16 mouse cellular contexts compared by ENCODE assay signal in genomic region chr1:161380425-161380780, GRCm38 (mm10). TPM values are rescaled to one million over a fixed set of nuclear protein-coding genes. Genes with fewer than 3 reads are reported as not detected.
DNase-seq lines count a peak whose midpoint lies in the region; ATAC-seq and TF ChIP-seq lines count a peak whose summit lies in the region.
"Had no signal": no experiment of that assay in that cellular context is flagged by ENCODE, and none has a peak within 500 bp of the region (broad histone marks: within the 10 kb centered on the region; RNA-seq: fewer than 3 reads in every experiment).

No protein-coding gene starts in this region.

- intact Hi-C loops in gastrocnemius, postnatal 14 days (cut with DNase I; ENCODE audit: low total_unique reads): no loop called here

- TF ChIP-seq RAD21 in CH12.LX (IDR thresholded peaks at IDR 0.05; ENCODE audit: low read depth, low read length): no peak

- in situ Hi-C loops in CH12.LX (cut with MboI; ENCODE audit: low pct_ligation_motif_present, low pct_unique_long_range_greater_than_20kb, low sequenced_read_pairs): loop anchor here (25.0 kb wide), 1 partner anchor 582 kb away; the partner anchor contains the start of gene Pigc

- H3K27ac ChIP-seq in hindbrain, embryonic 15.5 days (replicated peaks): no peak overlapping the region
- H3K27ac ChIP-seq in hindbrain, embryonic 13.5 days: no peak overlapping the region
- H3K27ac ChIP-seq in CH12.LX (ENCODE audit: insufficient read depth, low read depth): no peak overlapping the region
- H3K27ac ChIP-seq in embryonic facial prominence, embryonic 11.5 days (replicated peaks; ENCODE audit: low read depth, low read length): no peak overlapping the region
- no peak overlapping the region for H3K27ac ChIP-seq in limb, embryonic 11.5 days (replicated peaks; ENCODE audit: low read depth, low read length)
- H3K27ac ChIP-seq: hindbrain, embryonic 12.5 days; left cerebral cortex, adult 2 months; liver, embryonic 14.5 days; macrophage had no signal

- TF ChIP-seq POLR2A in CH12.LX (IDR thresholded peaks at IDR 0.05; ENCODE audit: low read depth, low read length): no peak

- no peak for TF ChIP-seq CTCF in CH12.LX (conservative IDR thresholded peaks at IDR 0.05 in 1 of 2, IDR thresholded peaks at IDR 0.05 in 1 of 2; ENCODE audit: low read depth in 2 of 2, low read length in 2 of 2)

- DNase-seq in CH12.LX (ENCODE audit: extremely low read depth): no peak
- peak; percentile 65 for DNase-seq in embryonic facial prominence, embryonic 11.5 days (ENCODE audit: low spot score)
- peak; percentile 25 for DNase-seq in limb, embryonic 11.5 days (ENCODE audit: low spot score)
- no peak for DNase-seq in heart, adult 18-20 months
- DNase-seq in gastrocnemius, postnatal 14 days: no peak
- DNase-seq: kidney, postnatal 4 days; right cerebral cortex, postnatal 25 days had no signal

- H3K36me3 ChIP-seq in hindbrain, embryonic 15.5 days: no peaks in the 10 kb centered on the region
- H3K36me3 ChIP-seq in hindbrain, embryonic 13.5 days: no peaks in the 10 kb centered on the region
- no peaks in the 10 kb centered on the region for H3K36me3 ChIP-seq in CH12.LX (replicated peaks in 1 of 2; ENCODE audit: control insufficient read depth in 1 of 2, insufficient read depth in 1 of 2, low read length in 1 of 2)
- H3K36me3 ChIP-seq in embryonic facial prominence, embryonic 11.5 days (replicated peaks; ENCODE audit: control insufficient read depth, insufficient read depth, low read depth, low read length): no peaks in the 10 kb centered on the region
- H3K36me3 ChIP-seq in limb, embryonic 11.5 days (ENCODE audit: control insufficient read depth, insufficient read depth, low read length): no peaks in the 10 kb centered on the region
- H3K36me3 ChIP-seq: heart, embryonic 12.5 days; hindbrain, embryonic 12.5 days had no signal

- ATAC-seq in hindbrain, embryonic 15.5 days (ENCODE audit: low FRiP score, low read depth): 0 out of 2 replicates have a peak, but pooled peaks have one; percentile 34
- ATAC-seq in hindbrain, embryonic 13.5 days (ENCODE audit: low FRiP score): no peak
- ATAC-seq in embryonic facial prominence, embryonic 11.5 days (replicated peaks; ENCODE audit: insufficient number of reproducible peaks, low FRiP score, low TSS enrichment, low read depth): no peak
- 0 out of 2 replicates have a peak, but pooled peaks have one; percentile 49 for ATAC-seq in limb, embryonic 11.5 days (ENCODE audit: insufficient number of reproducible peaks, low FRiP score, low TSS enrichment, low read depth)

- WGBS in hindbrain, embryonic 15.5 days: 42% methylated on average over 5 of the region's 5 CpGs
- WGBS in hindbrain, embryonic 13.5 days: 47% methylated on average over 5 of the region's 5 CpGs
- 18% methylated on average over 5 of the region's 5 CpGs for WGBS in embryonic facial prominence, embryonic 11.5 days
- 15% methylated on average over 5 of the region's 5 CpGs for WGBS in limb, embryonic 11.5 days

- peaks cover 11% of the 10 kb centered on the region; the same call in 1 of the 2 replicates for H3K4me1 ChIP-seq in hindbrain, embryonic 15.5 days (replicated peaks)
- peaks cover 8% of the 10 kb centered on the region for H3K4me1 ChIP-seq in hindbrain, embryonic 13.5 days (replicated peaks)
- H3K4me1 ChIP-seq in CH12.LX (ENCODE audit: control insufficient read depth in 1 of 2, insufficient read depth in 2 of 2): peaks cover 9 to 43% of the 10 kb centered on the region in 2 experiments
- H3K4me1 ChIP-seq in embryonic facial prominence, embryonic 11.5 days (ENCODE audit: control insufficient read depth, insufficient read depth, low read length): no peaks in the 10 kb centered on the region
- H3K4me1 ChIP-seq in limb, embryonic 11.5 days (ENCODE audit: control insufficient read depth, insufficient read depth, low read length): no peaks in the 10 kb centered on the region
- H3K4me1 ChIP-seq: heart, embryonic 12.5 days had no signal

- dilution Hi-C loops in CH12.LX (cut with MboI; ENCODE audit: extremely low pct_ligation_motif_present, extremely low pct_unique_long_range_greater_than_20kb, low sequenced_read_pairs): no loop called here

- H3K4me3 ChIP-seq in hindbrain, embryonic 15.5 days: no peak overlapping the region
- no peak overlapping the region for H3K4me3 ChIP-seq in hindbrain, embryonic 13.5 days
- H3K4me3 ChIP-seq in CH12.LX (replicated peaks in 1 of 3; ENCODE audit: low read depth in 2 of 3, low read length in 2 of 3, poor library complexity in 1 of 3): no peak overlapping the region
- no peak overlapping the region for H3K4me3 ChIP-seq in embryonic facial prominence, embryonic 11.5 days (ENCODE audit: low read depth, low read length)
- no peak overlapping the region for H3K4me3 ChIP-seq in limb, embryonic 11.5 days (ENCODE audit: low read depth, low read length)
- H3K4me3 ChIP-seq: erythroblast, embryonic 14.5 days; heart, embryonic 12.5 days; hindbrain, embryonic 12.5 days; left cerebral cortex, adult 2 months had no signal

- no peak for TF ChIP-seq EP300 in CH12.LX (IDR thresholded peaks at IDR 0.05; ENCODE audit: low read length)

- H3K79me2 ChIP-seq in CH12.LX (replicated peaks; ENCODE audit: control insufficient read depth, extremely low read depth, insufficient read depth, poor library complexity, severe bottlenecking): no peaks in the 10 kb centered on the region

- 0 out of 2 replicates have a peak overlapping the region, but pooled peaks have one; percentile 13 for H3K4me2 ChIP-seq in hindbrain, embryonic 15.5 days
- H3K4me2 ChIP-seq in hindbrain, embryonic 13.5 days: no peak overlapping the region
- peak overlapping the region; percentile 46; the same call in 1 of the 2 replicates for H3K4me2 ChIP-seq in CH12.LX (ENCODE audit: insufficient read depth, low read depth, poor library complexity, severe bottlenecking)
- no peak overlapping the region for H3K4me2 ChIP-seq in embryonic facial prominence, embryonic 11.5 days (ENCODE audit: low read depth, low read length)
- no peak overlapping the region for H3K4me2 ChIP-seq in limb, embryonic 11.5 days (ENCODE audit: low read depth, severe bottlenecking)
- H3K4me2 ChIP-seq: heart, embryonic 12.5 days; hindbrain, embryonic 12.5 days had no signal

- H3K27me3 ChIP-seq in hindbrain, embryonic 15.5 days: no peaks in the 10 kb centered on the region
- no peaks in the 10 kb centered on the region for H3K27me3 ChIP-seq in hindbrain, embryonic 13.5 days
- no peaks in the 10 kb centered on the region for H3K27me3 ChIP-seq in CH12.LX (replicated peaks)
- no peaks in the 10 kb centered on the region for H3K27me3 ChIP-seq in embryonic facial prominence, embryonic 11.5 days (ENCODE audit: control insufficient read depth, insufficient read depth, low read length)
- no peaks in the 10 kb centered on the region for H3K27me3 ChIP-seq in limb, embryonic 11.5 days (ENCODE audit: control insufficient read depth, insufficient read depth, low read length)
- H3K27me3 ChIP-seq: heart, embryonic 12.5 days; hindbrain, embryonic 12.5 days had no signal

- H3K9me3 ChIP-seq in hindbrain, embryonic 15.5 days: no peaks in the 10 kb centered on the region
- no peaks in the 10 kb centered on the region for H3K9me3 ChIP-seq in hindbrain, embryonic 13.5 days
- H3K9me3 ChIP-seq in CH12.LX (replicated peaks; ENCODE audit: low read length): peaks cover 4% of the 10 kb centered on the region
- H3K9me3 ChIP-seq in embryonic facial prominence, embryonic 11.5 days (replicated peaks; ENCODE audit: control insufficient read depth, low read length): no peaks in the 10 kb centered on the region
- H3K9me3 ChIP-seq in limb, embryonic 11.5 days (ENCODE audit: control insufficient read depth, low read length): no peaks in the 10 kb centered on the region
- H3K9me3 ChIP-seq: heart, embryonic 12.5 days; hindbrain, embryonic 12.5 days had no signal

- H3K9ac ChIP-seq in hindbrain, embryonic 15.5 days: no peak overlapping the region
- H3K9ac ChIP-seq in hindbrain, embryonic 13.5 days: no peak overlapping the region
- no peak overlapping the region for H3K9ac ChIP-seq in CH12.LX (ENCODE audit: insufficient read depth, low read depth)
- no peak overlapping the region for H3K9ac ChIP-seq in embryonic facial prominence, embryonic 11.5 days (replicated peaks; ENCODE audit: low read length)
- no peak overlapping the region for H3K9ac ChIP-seq in limb, embryonic 11.5 days (ENCODE audit: low read length)
- H3K9ac ChIP-seq: heart, embryonic 12.5 days; hindbrain, embryonic 12.5 days; liver, embryonic 14.5 days had no signal

TF ChIP-seq in CH12.LX, 34 proteins besides CTCF, POLR2A, EP300 and RAD21:
- TF ChIP-seq HCFC1 (IDR thresholded peaks at IDR 0.05; ENCODE audit: low read depth, low read length) (no peak), MYC (IDR thresholded peaks at IDR 0.05; ENCODE audit: low read depth, low read length) (no peak)

RNA-seq across cellular contexts. Expression of gene Tnfsf4, which starts 14.8 kb away (rescaled TPM):
- not detected in 2 replicates for polyA plus RNA-seq in hindbrain, embryonic 15.5 days (2015; fragmentation: Nextera tagmentation; extraction: Ambion mirVana)
- not detected in 2 replicates for polyA plus RNA-seq in hindbrain, embryonic 13.5 days (2015; fragmentation: Nextera tagmentation; extraction: Ambion mirVana)
- total RNA-seq in CH12.LX (2012; rRNA removed) (0.08 TPM in 1 of 2 replicates, not detected in the other), CH12.LX (2014; rRNA removed) (0.12 and 0.15 TPM in 2 replicates)
- polyA plus RNA-seq in CH12.LX (2012; ENCODE audit: insufficient read length, low read depth): not detected in 2 replicates
- polyA plus RNA-seq in embryonic facial prominence, embryonic 11.5 days (2014; fragmentation: Nextera tagmentation; extraction: Ambion mirVana): not detected in 2 replicates
- polyA plus RNA-seq in limb, embryonic 11.5 days (2014; fragmentation: Nextera tagmentation; extraction: Ambion mirVana): 0.08 TPM in 1 of 2 replicates, not detected in the other
- not detected for total RNA-seq in heart, adult 18-20 months (2021)
- total RNA-seq in gastrocnemius, postnatal 14 days (2021): not detected
- total RNA-seq: gastrocnemius, adult 8-10 months; left cerebral cortex, adult 2 months had no signal
- polyA plus RNA-seq: erythroblast, embryonic 14.5 days; heart, embryonic 12.5 days; hindbrain, embryonic 12.5 days; liver, embryonic 14.5 days had no signal

Comparison
In these comparisons a context has a peak if more than half of its experiments do, and no peak if none do; other contexts are left out.
1. ATAC-seq: peak in hindbrain, embryonic 15.5 days (single experiment) and limb, embryonic 11.5 days (single experiment); none in hindbrain, embryonic 13.5 days (single experiment) and embryonic facial prominence, embryonic 11.5 days (single experiment).
2. H3K4me2 ChIP-seq: peak in hindbrain, embryonic 15.5 days (single experiment) and CH12.LX (single experiment); none in hindbrain, embryonic 13.5 days (single experiment), embryonic facial prominence, embryonic 11.5 days (single experiment) and limb, embryonic 11.5 days (single experiment).
3. DNase-seq: peak in embryonic facial prominence, embryonic 11.5 days (single experiment) and limb, embryonic 11.5 days (single experiment); none in CH12.LX (single experiment), heart, adult 18-20 months (0 of 2) and gastrocnemius, postnatal 14 days (single experiment).